Mouse (Mus musculus) forebrain, embryonic 15.5 days (tissue): ENCODE data around the gene Derl3. TPM values are rescaled to one million over a fixed set of nuclear protein-coding genes. Genes with fewer than 3 reads are reported as not detected.

Experiments used
- ATAC-seq: fragments of 200-750 bp; cut with Nextera tagmentation; replicated peaks from 2 replicates; pipeline ENCODE4 v1.8.0; 2017; ENCODE audit warnings: mild to moderate bottlenecking, moderate TSS enrichment, moderate library complexity
- H3K27ac ChIP-seq: fragments of 300-500 bp; sonication (generic); replicated peaks from 2 replicates; pipeline ENCODE4 v1.5.1; 2015; ENCODE audit warnings: mild to moderate bottlenecking, inconsistent platforms
- H3K27me3 ChIP-seq: fragments of 300-500 bp; sonication (generic); 2 replicates; pipeline ENCODE4 v1.6.1; 2015; ENCODE audit warnings: inconsistent platforms
- H3K36me3 ChIP-seq: fragments of 300-500 bp; sonication (generic); 2 replicates; pipeline ENCODE4 v1.6.1; 2015; ENCODE audit warnings: mild to moderate bottlenecking, inconsistent platforms
- H3K4me1 ChIP-seq: fragments of 300-500 bp; sonication (generic); 2 replicates; pipeline ENCODE4 v1.6.1; 2015; ENCODE audit warnings: inconsistent platforms
- H3K4me2 ChIP-seq: fragments of 300-500 bp; sonication (generic); replicated peaks from 2 replicates; pipeline ENCODE4 v1.6.1; 2015; ENCODE audit warnings: mild to moderate bottlenecking, inconsistent platforms
- H3K4me3 ChIP-seq: fragments of 300-500 bp; sonication (generic); 2 replicates; pipeline ENCODE4 v1.5.1; 2015; ENCODE audit warnings: mild to moderate bottlenecking, inconsistent platforms
- H3K9ac ChIP-seq: fragments of 300-500 bp; sonication (generic); replicated peaks from 2 replicates; pipeline ENCODE4 v1.6.1; 2015; ENCODE audit warnings: mild to moderate bottlenecking, inconsistent platforms
- H3K9me3 ChIP-seq: fragments of 300-500 bp; sonication (generic); 2 replicates; pipeline ENCODE4 v1.6.1; 2016; ENCODE audit warnings: inconsistent platforms
- WGBS: fragments of 180-500 bp; shearing (Covaris S2); methylation state at CpG from one replicate; pipeline ENCODE4 v1.1.7; 2015; ENCODE audit warnings: mixed read lengths; 5-methylcytosine and 5-hydroxymethylcytosine counted together
- polyA plus RNA-seq: library from polyadenylated mRNA; unstranded; fragments of >200 nt; fragmentation: Nextera tagmentation; extraction: Ambion mirVana; gene quantifications from 2 replicates; pipeline ENCODE4 v1.2.1, GENCODE M21; 2015

Gene Derl3
- polyA plus RNA-seq, 1 experiment from 2014 or later = 2.9 TPM

- Histone ChIP-seq H3K4me2 (no peak overlapping the region), H3K9ac (no peak overlapping the region), H3K9me3 (no peaks in the 10 kb centered on the region), H3K36me3 (no peaks in the 10 kb centered on the region), H3K4me1 (peaks cover 13% of the 10 kb centered on the region), H3K27ac (no peak overlapping the region), H3K4me3 (no peak overlapping the region), H3K27me3 (peaks cover 6% of the 10 kb centered on the region; the same call in 1 of the 2 replicates)
- no peak for ATAC-seq
- 57% methylated on average over 10 of the region's 10 CpGs for WGBS
These were observed 44.8 kb downstream of the Derl3 start for GRCm38 (mm10) chr10:75937851-75938643.

DNA sequence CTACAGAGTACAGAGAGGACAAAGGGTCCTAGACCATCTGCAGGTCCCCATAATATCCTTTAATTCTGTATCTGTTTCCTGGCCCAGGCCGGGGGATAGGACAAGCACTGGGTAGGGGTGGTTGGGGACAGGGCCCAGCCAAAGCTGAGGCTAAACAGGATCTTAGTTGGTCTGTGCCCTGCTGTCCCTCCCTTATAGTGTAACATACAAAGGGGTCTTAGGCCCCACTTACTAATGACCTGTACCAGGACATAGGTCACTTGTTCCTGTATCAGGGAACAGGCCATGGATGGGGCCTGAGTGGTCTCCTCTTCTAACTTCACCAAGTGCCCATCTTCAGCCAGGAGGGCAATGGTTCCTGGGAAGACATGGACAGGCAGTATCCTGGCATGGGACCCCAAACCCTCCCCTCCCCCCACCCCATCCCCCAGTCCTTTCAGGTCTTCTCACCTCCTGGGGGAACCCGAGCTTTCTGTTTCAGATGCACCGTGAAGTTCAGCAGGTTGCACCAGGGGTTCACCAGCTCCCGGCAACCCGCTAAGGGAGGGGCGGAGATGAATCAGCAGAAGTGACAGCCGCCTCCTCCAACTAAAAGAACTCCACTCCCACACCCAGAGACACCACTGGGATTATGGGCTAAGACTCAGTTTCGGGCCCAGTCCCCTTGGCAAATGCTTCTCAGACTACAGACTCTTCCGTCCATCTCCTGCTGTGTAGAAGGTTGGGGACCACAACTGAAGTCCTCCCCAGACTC is 46.4 kb downstream of the Derl3 start:
- peaks cover 22% of the 10 kb centered on the region for H3K4me1 ChIP-seq
- H3K4me3 ChIP-seq = no peak overlapping the region
- H3K27ac ChIP-seq = no peak overlapping the region
- H3K36me3 ChIP-seq = no peaks in the 10 kb centered on the region
- H3K27me3 ChIP-seq = peaks cover 4% of the 10 kb centered on the region; the same call in 1 of the 2 replicates
- no peak overlapping the region for H3K9ac ChIP-seq
- ATAC-seq = no peak
- 57% methylated on average over 9 of the region's 9 CpGs for WGBS
- no peaks in the 10 kb centered on the region for H3K9me3 ChIP-seq
- H3K4me2 ChIP-seq = no peak overlapping the region

DNA sequence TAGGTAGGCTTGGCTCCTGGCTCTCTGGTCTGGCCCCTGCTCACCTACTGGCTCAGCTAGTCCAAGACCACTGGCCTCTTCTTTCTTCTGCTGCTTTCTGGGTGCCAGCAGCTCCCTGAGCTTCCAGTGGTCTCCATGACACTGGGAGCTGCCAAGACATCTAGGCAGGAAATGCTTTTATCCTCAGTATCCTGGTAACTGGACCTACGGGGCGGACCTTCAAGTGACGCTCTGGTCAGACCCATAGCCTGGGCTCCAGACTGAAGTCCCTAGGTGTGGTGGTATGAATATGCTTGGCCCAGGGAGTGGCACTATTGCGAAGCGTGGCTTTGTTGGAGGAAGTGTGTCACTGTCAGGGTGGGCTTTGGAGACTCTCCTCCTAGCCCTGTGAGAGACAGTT is 47.3 kb downstream of the Derl3 start, which contains the start of gene Gm867:
Gene Gm867, minus strand, starts transcription at position 153 of the 400 bp plus-strand sequence.
- Histone ChIP-seq H3K36me3 (no peaks in the 10 kb centered on the region), H3K4me1 (peaks cover 17% of the 10 kb centered on the region), H3K4me2 (no peak within 1 kb of the TSS), H3K4me3 (no peak within 1 kb of the TSS), H3K27ac (no peak within 1 kb of the TSS), H3K9ac (no peak within 1 kb of the TSS), H3K9me3 (no peaks in the 10 kb centered on the region), H3K27me3 (peaks cover 4% of the 10 kb centered on the region; the same call in 1 of the 2 replicates)
- ATAC-seq = no peak
- 81% methylated on average over 5 of the region's 5 CpGs for WGBS

- Histone ChIP-seq H3K27ac (no peak overlapping the region), H3K4me2 (no peak overlapping the region)
- 53% methylated on average over 9 of the region's 9 CpGs for WGBS
These were observed 48.0 kb downstream of the Derl3 start for GRCm38 (mm10) chr10:75941042-75941824.

GRCm38 (mm10) chr10:75942736-75943477 is 49.7 kb downstream of the Derl3 start, which contains the start of gene Vpreb3:
TSS of gene Vpreb3 (plus strand) at chr10:75943057.
- Histone ChIP-seq H3K4me1 (peaks cover 9% of the 10 kb centered on the region), H3K27me3 (no peaks in the 10 kb centered on the region), H3K9me3 (no peaks in the 10 kb centered on the region), H3K36me3 (no peaks in the 10 kb centered on the region), H3K9ac (no peak within 1 kb of the TSS), H3K4me3 (no peak within 1 kb of the TSS), H3K27ac (no peak within 1 kb of the TSS), H3K4me2 (no peak within 1 kb of the TSS)
- 83% methylated on average over 15 of the region's 15 CpGs for WGBS
- ATAC-seq = no peak

More at GRCm38 (mm10) chr10:75941042-75941824, 48.0 kb downstream of the Derl3 start:
- Histone ChIP-seq H3K9ac (no peak overlapping the region), H3K4me3 (no peak overlapping the region), H3K9me3 (no peaks in the 10 kb centered on the region), H3K4me1 (peaks cover 9% of the 10 kb centered on the region), H3K27me3 (peaks cover 4% of the 10 kb centered on the region; the same call in 1 of the 2 replicates), H3K36me3 (no peaks in the 10 kb centered on the region)
- no peak for ATAC-seq

- Histone ChIP-seq H3K4me1 (peaks cover 9% of the 10 kb centered on the region), H3K36me3 (no peaks in the 10 kb centered on the region), H3K9me3 (no peaks in the 10 kb centered on the region), H3K4me2 (no peak overlapping the region), H3K27ac (no peak overlapping the region), H3K9ac (no peak overlapping the region), H3K4me3 (no peak overlapping the region), H3K27me3 (no peaks in the 10 kb centered on the region)
- no peak; the same call in 1 of the 2 replicates for ATAC-seq
- WGBS = 16% methylated on average over 11 of the region's 11 CpGs
These were observed 51.0 kb downstream of the Derl3 start for GRCm38 (mm10) chr10:75944066-75944772.

DNA sequence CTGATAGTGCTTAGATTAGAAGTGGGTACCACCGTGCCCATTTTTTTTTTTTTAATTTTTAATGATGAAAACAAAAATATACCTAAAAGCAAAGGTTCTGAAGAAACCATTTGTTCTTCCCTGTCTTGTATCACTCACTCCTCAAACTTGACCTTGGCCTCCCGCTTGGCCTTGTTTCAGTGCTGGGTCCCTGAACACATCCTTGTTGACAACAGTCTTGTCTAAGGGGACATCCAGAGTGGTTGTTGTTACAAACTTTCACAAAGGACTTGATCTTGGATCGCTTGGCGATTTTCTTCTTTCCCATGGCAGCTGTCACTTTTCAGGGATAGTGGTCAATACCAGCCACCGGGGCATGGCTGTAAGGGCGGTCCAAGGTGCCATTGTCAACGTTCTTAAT is 52.0 kb downstream of the Derl3 start:
- ATAC-seq = no peak

More for the DNA sequence above, 52.0 kb downstream of the Derl3 start:
- no peak overlapping the region for H3K4me3 ChIP-seq
- no peak overlapping the region for H3K4me2 ChIP-seq
- no peaks in the 10 kb centered on the region for H3K9me3 ChIP-seq
- H3K9ac ChIP-seq = no peak overlapping the region
- peaks cover 9% of the 10 kb centered on the region for H3K4me1 ChIP-seq
- H3K36me3 ChIP-seq = no peaks in the 10 kb centered on the region
- WGBS = 95% methylated on average over 7 of the region's 7 CpGs
- H3K27ac ChIP-seq = no peak overlapping the region
- H3K27me3 ChIP-seq = peaks cover 1% of the 10 kb centered on the region; the same call in 1 of the 2 replicates

Other genes with a start within 250 kb of the Derl3 start
- 1.0 and 1.4 TPM in 2 replicates for gene Susd2, start 249.4 kb upstream of the Derl3 start, polyA plus RNA-seq
- 36.8 and 38.8 TPM in 2 replicates for gene Cabin1, start 129.1 kb upstream of the Derl3 start, polyA plus RNA-seq
- gene Ddt, start 120.0 kb upstream of the Derl3 start, polyA plus RNA-seq = 61.1 and 62.2 TPM in 2 replicates
- not detected in 2 replicates for gene Gm20441, start 112.5 kb upstream of the Derl3 start, polyA plus RNA-seq
- gene Gstt3, start 112.0 kb upstream of the Derl3 start, polyA plus RNA-seq = 0.42 and 0.51 TPM in 2 replicates
- 10.7 and 11.5 TPM in 2 replicates for gene Gstt1, start 94.8 kb upstream of the Derl3 start, polyA plus RNA-seq
- not detected in 2 replicates for gene Gstt4, start 70.9 kb upstream of the Derl3 start, polyA plus RNA-seq
- gene Gstt2, start 56.0 kb upstream of the Derl3 start, polyA plus RNA-seq = 3.9 and 5.1 TPM in 2 replicates
- 1,708 and 1,857 TPM in 2 replicates for gene Mif, start 33.2 kb upstream of the Derl3 start, polyA plus RNA-seq
- 330 and 334 TPM in 2 replicates for gene Smarcb1, start 28.2 kb downstream of the Derl3 start, polyA plus RNA-seq
- 24.8 and 24.9 TPM in 2 replicates for gene Chchd10, start 39.7 kb downstream of the Derl3 start, polyA plus RNA-seq
- 19.8 and 20.3 TPM in 2 replicates for gene Mmp11, start 43.1 kb downstream of the Derl3 start, polyA plus RNA-seq
- 0.28 TPM in 1 of 2 replicates, not detected in the other for gene Gm867, start 47.3 kb downstream of the Derl3 start, polyA plus RNA-seq
- gene Vpreb3, start 49.6 kb downstream of the Derl3 start, polyA plus RNA-seq = 0.42 and 0.48 TPM in 2 replicates
- gene Gm5134, start 61.1 kb downstream of the Derl3 start, polyA plus RNA-seq = 0.15 TPM in 1 of 2 replicates, not detected in the other
- gene Zfp280b, start 139.2 kb downstream of the Derl3 start, polyA plus RNA-seq = 13.5 and 13.8 TPM in 2 replicates
- not detected in 2 replicates for gene Slc5a4b, start 217.5 kb downstream of the Derl3 start, polyA plus RNA-seq